Mouse (Mus musculus) retina, postnatal 7 days (tissue): ENCODE data around the gene Atp8b4.

Experiments used
- DNase-seq: peaks from one replicate; pipeline ENCODE4 v3.0.0-alpha.2; 2012; ENCODE audit warnings: low read depth, low spot score

Atp8b4 gene

GRCm38 (mm10) chr2:126287942-126288341 lies 212.5 kb downstream of the Atp8b4 start:
- DNase-seq = no peak

GRCm38 (mm10) chr2:126286420-126286819 lies 214.1 kb downstream of the Atp8b4 start:
- no peak for DNase-seq

DNA sequence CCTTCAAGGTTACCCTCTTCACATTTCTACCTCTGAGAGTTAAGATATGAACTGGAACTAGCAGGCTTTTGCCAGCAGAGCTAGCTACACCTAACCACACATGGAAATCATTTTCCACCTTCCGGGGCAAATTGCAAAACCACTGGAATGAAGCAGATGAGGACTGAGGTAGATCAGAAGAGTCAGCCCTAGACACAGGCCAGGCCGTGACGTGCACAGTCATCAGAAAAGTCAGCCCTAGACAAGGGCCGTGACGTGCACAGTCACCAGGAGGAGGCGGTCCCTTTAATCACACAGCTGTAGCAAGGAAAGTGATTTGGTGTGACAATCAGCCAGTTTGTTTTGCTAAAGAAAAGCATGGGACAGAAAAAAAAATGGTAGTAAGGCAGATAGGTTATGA lies 216.4 kb downstream of the Atp8b4 start:
- no peak for DNase-seq

- no peak for DNase-seq
Measured at GRCm38 (mm10) chr2:126283086-126283485, 217.4 kb downstream of the Atp8b4 start.

DNA sequence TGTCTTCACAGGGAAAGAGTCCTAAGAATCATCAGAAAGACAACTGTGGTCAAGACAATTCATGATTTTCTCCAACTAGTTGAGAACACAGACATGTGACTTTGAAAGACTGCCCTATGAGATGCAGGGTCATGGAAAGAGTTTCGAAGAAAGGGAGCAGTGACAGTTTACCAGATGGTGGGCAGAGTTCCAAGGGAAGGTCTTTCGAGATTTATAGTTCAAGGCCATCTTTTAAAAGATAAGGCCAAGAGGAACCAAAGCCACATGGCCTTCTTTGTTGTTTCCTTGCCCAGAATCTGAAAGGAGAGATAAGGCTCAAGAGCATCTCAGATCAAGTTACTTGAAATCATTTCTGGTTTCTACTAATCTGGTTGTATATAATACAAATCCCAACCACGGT lies 225.0 kb downstream of the Atp8b4 start:
- no peak for DNase-seq

DNA sequence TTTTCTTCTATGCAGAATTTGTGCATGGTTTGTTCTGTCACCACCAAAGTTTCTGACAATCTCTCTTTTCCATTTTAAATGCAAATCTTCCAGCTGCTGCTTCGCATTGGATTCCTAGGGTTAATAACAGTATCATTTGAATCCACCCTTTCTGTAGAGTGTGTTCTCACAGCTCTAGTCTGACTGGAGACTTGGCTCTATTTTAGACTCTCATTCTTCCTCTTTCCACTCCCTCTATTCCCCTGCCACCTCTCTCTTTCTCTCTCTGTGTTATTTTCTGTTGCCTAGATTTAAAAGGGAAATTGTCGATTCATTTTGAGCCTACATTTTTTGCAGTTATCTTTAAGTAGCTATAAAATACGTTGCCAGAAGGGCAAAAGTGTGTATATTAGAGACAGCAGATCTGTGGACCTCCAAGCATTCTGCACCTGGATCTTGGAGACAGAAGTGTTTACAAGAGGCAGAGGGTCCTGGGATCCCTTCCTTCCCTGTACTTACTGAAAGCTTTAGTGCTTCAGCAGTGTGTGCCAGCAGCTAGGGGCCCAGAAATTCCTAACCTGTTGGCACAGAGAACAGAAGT lies 225.6 kb downstream of the Atp8b4 start:
- DNase-seq = no peak

- no peak for DNase-seq
Measured at GRCm38 (mm10) chr2:126274311-126274710, 226.2 kb downstream of the Atp8b4 start.
